Mouse (Mus musculus) heart, postnatal 14 days (tissue): ENCODE results near the gene Gm20388. TPM values are rescaled to one million over a fixed set of nuclear protein-coding genes. Genes with fewer than 3 reads are reported as not detected.

ENCODE experiments used
- DNase-seq, 2 experiments: peaks; one replicate each; pipeline ENCODE4 v3.0.0; 2021 to 2022
- intact Hi-C: fragments of 180-260 bp; cut with DNase I; formaldehyde crosslinking; loops from one replicate; pipeline ENCODE4 v1.15.1; 2025
- long read RNA-seq, 2 experiments: library from polyadenylated mRNA; stranded (forward); transcript quantifications; one replicate each; pipeline ENCODE4 v2.0.0; 2021
- total RNA-seq, 2 experiments: library from RNA; stranded (reverse); gene quantifications; 2 replicates each; pipeline ENCODE4 v1.2.3; 2021

Gm20388 gene
- total RNA-seq: under 1 TPM in 1 of 2 experiments, not detected in 1; 0.24 TPM
- long read RNA-seq, experiment 1, partial matches to known transcripts: 34 of 74 reads
- long read RNA-seq, experiment 1, other reads (novel, unspliced or antisense): 40 of 74 reads
- long read RNA-seq, experiment 2, partial matches to known transcripts: 24 of 77 reads
- long read RNA-seq, experiment 2, other reads (novel, unspliced or antisense): 53 of 77 reads

DNA sequence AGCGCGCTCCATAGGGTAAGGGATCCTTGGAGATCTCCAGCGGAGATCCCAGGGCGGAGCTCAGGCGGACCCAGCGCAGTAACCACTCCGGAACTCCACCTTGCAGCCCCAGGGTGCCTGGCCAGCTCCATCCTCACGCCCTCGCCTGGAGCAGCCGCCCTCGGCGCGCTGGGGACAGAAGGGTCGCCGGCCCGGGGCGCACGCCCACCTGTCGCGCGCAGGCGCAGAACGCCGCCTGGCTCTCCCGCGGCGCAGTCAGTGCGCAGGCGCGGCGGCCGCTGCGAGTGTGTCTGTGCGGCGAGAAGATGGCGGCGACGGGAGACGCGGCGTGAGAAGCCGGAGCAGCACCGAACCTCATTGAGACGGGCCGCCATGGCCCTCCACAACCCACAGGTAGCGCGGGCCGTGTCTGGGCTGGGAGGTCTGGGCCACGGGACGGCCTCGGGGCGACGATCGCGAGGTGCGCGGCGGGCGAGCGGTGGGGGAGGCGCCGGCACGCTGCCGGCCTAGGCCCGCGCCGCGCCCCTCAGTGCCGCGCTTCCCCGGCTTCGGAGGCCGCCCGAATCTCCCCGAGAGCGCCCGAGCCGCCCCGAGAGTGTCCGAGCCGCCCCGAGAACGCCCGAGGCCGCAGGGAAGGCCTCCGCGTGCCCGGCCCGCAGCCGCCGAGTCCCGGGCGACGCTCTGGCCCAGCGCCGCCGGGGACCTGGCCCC, at the start of gene Gm20388:
Gene Gm20388, plus strand, starts transcription at position 295 of the 711 bp plus-strand sequence.
- peak; percentile 95 to 96 for DNase-seq

DNA sequence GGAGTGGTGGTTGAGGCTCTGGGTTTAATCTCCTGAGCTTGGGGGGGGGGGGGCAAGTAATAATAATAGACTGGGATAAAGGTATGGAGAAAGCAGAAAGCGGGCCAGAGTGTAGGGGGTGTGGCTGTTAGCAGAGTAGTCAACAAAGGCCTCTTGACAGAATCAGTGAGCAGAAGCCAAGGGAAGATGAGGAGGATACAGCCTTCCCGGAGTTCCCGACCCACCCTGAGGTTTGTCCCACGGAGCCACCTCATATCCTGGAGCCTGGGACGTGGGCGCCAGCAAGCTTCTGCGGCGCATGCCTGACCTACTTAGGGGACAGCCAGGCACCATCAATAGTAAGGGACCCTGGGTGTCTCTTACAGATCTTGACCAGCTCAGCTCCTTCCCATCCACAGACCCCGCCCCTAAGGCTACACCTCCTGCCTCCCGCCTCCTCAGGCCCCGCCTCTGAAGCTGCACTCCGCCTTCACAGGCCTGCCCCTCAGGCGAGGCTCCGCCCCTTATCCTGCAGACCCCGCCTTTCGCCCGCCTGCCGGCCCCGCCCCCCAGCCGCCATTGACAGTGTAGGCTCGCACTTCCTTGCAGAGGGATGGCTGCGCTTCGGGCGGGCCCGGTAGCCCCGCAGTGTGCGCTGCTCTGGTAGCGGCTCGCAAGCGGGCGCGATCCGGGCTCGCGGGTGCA, 48.8 kb upstream of the Gm20388 start, which contains the start of gene Klhl36:
Gene Klhl36, plus strand, starts transcription at position 561 of the 684 bp plus-strand sequence.
- intact Hi-C loops: no loop called here
- DNase-seq: peak; percentile 96 to 98

More for the DNA sequence above, at the start of gene Gm20388:
- intact Hi-C loops: no loop called here

DNA sequence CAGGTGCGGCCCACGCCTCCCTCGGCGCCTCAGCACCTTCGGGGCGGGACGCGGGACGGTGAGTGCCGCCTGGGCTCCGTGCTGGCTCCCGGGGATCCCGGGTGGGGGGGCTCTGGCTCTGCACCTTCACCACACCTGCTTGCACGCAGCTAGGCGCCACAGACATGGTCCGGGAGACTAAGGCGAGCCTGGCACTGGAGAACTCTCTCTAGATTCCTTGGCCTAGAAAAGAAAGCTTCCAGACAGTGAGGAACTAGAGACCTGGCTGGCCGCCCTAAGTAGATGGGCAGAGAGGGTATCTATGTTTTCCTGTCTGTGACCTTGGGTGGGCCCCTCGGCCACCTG, 48.3 kb upstream of the Gm20388 start:
- intact Hi-C loops: no loop called here
- DNase-seq: no peak

DNA sequence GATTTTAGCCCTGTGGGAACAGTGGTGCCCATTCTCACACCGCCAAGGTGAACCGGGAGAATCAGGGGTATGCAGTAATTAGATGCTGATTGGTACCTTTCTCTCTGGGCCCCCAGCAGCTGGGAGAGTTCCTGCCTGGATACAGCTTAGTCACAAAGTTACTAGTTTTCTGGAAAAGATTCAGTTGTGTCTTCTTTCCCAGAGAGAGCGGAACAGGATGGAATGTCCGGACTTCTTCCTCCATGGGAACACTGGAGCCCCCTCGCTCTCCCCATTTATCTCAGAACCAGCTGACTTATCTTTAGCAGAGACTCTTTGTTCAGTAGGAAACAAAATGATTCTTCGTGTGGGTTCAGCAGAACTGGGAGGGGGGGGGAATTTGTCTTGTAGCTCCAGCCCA, 47.9 kb upstream of the Gm20388 start:
- intact Hi-C loops: no loop called here
- no peak for DNase-seq

DNA sequence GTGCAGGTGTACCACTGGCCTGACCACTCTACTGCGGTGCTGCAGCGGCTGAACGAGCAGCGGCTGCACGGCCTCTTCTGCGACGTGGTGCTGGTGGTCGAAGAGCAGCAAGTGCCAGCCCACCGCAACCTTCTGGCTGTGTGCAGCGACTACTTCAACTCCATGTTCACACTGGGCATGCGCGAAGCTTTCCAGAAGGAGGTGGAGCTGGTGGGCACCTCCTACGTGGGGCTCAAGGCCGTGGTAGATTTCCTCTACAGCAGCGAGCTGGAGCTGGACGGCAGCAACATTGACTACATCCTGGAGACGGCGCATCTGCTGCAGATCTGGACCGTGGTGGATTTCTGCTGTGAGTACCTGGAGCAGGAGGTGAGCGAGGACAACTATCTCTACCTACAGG, 41.0 kb upstream of the Gm20388 start:
- intact Hi-C loops: no loop called here
- no peak for DNase-seq

DNA sequence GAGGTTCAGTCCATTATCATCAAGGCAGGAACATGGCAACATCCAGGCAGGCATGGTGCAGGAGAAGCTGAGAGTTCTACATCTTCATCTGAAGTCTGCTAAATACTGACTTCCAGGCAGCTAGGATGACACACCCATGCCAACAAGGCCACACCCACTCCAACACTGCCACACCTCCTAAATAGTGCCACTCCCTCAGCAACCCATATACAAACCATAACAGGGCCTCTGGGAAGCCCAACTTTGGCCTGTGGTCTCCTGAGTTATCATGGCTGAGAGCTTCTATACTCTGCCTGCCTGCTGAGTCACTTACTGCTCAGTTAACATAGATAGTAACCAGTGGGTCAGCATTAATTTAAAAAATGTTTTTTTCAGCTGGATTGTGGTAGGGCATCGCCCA, 37.5 kb upstream of the Gm20388 start:
- intact Hi-C loops: no loop called here
- DNase-seq: no peak

DNA sequence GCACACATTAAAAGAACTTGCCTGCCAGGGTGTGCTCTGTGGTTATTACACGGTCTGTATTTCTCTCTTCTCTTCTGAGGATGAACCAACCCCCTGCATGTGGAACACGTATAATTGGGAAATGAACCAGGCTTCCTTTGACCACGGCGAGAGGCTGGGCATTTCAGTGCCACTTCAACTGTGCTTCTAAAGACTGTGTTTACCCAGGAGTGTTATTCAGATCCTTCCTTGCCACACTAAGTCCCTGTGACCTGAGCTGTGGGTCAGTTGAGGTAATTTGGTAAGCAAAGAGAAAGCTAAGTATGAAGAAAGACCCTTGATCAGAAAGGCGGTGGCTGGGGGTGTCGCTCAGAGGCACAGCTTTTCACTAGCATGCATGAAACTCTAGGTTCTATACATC, 29.3 kb upstream of the Gm20388 start:
- intact Hi-C loops: no loop called here
- DNase-seq: no peak

DNA sequence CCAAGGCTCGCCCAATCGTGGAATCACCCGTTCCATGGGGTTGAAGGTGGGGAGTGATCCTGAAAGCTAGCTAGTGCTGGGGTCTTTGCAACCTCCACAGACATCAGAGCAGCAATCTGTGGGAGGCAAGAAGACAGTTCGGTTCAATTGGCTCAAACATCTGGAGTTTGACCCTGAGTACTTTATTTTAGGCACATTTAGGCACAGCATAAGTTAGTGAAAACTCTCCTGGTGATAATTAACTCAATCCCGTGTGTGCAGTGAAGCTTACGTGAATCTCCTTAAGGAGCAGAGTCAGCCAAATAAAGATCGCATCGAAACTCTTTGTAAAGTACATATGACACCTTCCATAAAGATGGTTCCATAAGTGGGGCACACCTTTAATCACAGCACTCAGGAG, 28.7 kb upstream of the Gm20388 start:
- no peak for DNase-seq
- intact Hi-C loops: no loop called here

DNA sequence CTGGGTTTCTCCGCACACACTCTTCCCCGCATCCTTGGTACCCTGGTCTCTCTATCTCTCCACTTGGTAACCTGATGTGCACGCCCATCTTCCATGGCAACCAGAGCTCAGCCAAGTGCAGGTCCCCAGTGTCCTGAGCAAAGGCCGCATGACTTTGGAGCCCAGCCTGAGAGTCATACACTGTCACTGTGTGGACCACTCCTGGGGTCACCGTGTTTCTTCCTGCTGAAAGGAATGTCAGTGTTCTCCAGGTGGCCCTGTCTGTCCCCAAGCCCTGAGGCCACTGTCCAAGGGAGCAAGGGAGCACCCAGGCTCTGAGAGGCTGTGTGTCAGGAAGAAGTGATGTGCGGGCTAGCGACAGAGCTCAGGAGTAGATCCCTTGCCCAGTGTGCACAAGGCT, 27.4 kb upstream of the Gm20388 start:
- intact Hi-C loops: no loop called here

DNA sequence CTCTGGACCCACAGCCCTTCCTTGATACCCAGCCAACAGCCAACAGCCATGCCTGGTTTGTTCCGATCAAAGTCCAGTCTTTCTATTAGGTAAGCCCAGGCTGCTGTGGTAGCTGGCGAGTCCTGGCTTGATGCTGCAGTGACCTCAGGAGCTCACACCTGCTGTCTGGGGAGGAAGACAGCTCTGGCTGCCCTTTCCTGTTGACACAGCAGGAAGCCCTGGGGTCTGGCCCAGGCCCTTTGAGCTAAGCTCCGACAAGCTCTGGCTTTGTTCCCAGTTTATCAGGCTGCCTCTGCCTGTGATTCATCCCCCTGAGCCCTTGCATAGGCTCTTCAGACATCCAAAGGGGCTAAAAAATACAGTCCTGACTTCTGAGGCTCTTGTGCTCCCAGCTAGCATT, 25.0 kb upstream of the Gm20388 start:
- peak; percentile 35 to 53 for DNase-seq
- intact Hi-C loops: loop anchor here (5.0 kb wide), 1 partner anchor 42 kb away; no protein-coding TSS in a partner anchor

More for the DNA sequence above, 27.4 kb upstream of the Gm20388 start:
- DNase-seq: no peak

DNA sequence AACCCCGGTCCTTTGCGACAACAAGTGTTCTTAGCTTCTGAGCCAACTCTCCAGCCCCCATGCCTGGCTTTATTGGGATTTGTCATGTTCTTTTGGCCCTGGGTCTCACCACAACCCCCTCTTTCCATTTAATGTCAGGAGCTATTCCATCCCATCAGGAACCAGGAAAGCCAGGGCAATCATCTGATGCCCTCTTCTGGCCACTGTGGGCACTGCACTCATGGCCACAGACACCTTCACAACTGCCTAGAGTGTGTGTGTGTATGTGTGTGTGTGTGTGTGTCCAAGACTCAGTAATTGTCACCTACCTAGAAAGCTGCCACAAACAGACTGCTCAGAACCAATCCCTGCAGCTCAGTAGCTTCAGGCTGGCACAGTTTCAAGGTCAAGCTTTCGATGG, 23.5 kb upstream of the Gm20388 start:
- peak; percentile 28 to 52 for DNase-seq
- intact Hi-C loops: loop anchor here (5.0 kb wide), 1 partner anchor 40 kb away; no protein-coding TSS in a partner anchor

DNA sequence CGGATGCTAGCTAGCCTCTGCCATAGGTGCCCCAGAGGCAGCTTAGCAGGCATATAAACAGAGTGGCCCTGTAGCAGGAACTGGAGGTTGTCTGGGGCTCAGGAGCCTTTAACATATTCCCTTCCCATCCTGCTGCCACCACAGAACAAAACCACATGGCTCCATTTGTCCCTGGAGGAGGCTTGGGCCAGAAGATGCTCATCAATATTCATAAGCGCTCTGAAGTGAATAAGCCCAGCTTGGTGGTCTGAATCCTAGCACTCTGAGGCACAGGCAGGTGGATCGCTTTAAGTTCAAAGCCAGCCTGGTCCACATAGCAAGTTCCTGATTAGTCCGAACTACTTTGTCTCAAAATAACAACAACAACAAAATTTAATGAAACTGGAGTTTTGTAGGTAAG, 22.6 kb upstream of the Gm20388 start:
- intact Hi-C loops: loop anchor here (5.0 kb wide), 1 partner anchor 39 kb away; no protein-coding TSS in a partner anchor

DNA sequence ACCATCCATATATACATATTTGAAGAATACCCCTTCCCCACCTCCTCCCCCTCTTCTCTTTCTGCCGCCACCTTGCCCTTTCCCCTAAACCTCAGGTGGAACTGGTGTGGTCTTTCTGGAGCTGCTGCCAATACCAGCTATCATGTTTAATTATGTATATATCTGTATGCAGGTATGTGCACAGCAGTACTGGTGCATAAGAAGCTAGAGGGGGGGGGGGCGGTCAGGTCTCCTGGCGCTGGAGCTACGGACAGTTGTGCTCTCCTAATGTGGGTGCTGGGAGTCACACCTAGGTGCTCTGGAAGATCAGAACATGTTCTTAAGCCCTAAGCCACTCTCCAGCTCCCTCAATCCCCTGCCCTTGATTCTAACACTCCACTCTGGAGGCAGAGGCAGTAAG, 13.6 kb upstream of the Gm20388 start:
- no peak for DNase-seq
- intact Hi-C loops: no loop called here

More for the DNA sequence above, 22.6 kb upstream of the Gm20388 start:
- no peak for DNase-seq

DNA sequence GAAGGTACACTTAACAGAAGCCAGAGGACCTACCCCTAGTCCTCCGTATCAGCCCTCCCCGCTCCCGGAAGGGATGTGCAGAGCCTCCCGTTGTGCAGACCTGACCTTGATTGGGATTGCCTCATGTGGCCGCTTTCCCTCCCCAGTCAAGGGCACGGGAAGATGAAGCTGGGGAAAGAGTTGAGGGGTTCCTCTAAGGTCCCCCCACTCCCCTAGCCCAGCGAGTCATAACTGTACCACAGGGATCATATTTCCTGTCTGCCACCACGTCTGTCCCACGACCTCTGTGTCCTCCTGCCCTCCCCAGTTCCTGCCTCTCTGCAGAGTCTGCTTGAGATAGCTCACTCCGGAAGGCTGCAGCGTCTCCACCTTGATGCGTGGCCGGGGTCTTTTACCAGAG, 12.7 kb upstream of the Gm20388 start:
- intact Hi-C loops: no loop called here
- no peak for DNase-seq

DNA sequence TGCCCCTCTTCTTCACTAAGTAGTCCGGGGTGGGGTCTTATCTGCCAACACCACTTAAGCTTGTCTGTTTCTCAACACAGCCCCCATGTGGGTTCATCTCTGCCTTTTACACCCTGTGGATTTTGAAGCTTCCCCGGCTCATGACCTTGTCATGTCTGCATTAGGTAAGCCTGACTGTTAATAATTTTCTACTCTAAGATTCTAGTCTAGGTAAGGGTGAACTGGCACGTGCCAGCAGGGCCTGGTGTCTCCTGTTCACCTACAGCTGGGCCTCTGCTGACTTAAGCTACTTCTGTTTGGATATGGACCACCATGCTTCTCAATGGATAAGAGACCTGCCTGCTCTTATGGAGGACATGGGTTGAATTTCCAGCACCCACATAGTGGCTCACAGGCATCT, 9.3 kb upstream of the Gm20388 start:
- intact Hi-C loops: no loop called here
- DNase-seq: no peak

DNA sequence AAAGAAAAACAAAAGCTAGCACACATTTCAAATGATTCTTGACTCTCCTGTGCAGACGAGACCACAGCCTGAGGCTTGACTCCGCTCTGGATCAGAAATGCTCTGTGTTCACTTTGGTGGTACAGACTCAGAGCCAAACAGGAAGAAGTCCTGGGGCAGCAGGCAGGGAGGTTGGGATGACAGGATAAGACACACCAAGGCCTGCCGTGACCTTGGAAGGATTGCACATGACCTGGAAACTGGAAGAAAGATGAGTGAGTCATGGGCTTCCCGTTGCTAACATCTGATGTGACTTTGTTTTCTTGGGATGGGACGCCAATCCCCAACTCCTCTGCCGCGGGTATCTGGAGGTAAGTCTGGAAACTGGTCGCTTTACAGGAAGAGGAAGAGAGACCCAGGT, 8.7 kb upstream of the Gm20388 start:
- intact Hi-C loops: no loop called here
- DNase-seq: no peak

DNA sequence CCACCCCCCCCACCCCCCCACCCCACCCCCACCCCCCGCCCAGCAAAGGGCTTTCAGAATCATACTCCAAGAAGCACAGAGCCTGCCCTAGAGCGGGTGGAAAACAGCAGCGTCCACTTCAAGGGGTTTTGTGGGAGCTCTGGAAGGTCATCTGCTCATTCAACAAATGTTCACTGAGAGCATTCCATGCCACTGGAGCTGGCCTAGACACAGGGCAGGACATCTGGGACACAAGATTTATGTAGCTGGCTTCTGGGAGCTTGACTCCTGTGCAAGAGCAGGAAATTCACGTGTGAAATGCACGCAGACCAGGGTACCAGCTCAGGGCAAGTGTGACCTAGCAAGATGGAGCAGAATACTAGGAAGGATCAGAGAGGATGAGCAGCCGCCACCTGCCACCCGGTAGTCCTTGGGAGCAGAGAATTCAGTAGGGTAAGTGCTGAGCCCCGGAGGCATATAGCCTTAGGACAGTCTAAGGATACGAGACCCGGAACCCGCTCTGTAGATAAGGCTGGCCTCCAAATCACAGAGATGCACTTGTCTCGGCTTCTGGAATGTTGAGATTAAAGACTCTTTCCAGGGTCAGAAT, 6.2 kb upstream of the Gm20388 start:
- intact Hi-C loops: no loop called here
- DNase-seq: no peak

DNA sequence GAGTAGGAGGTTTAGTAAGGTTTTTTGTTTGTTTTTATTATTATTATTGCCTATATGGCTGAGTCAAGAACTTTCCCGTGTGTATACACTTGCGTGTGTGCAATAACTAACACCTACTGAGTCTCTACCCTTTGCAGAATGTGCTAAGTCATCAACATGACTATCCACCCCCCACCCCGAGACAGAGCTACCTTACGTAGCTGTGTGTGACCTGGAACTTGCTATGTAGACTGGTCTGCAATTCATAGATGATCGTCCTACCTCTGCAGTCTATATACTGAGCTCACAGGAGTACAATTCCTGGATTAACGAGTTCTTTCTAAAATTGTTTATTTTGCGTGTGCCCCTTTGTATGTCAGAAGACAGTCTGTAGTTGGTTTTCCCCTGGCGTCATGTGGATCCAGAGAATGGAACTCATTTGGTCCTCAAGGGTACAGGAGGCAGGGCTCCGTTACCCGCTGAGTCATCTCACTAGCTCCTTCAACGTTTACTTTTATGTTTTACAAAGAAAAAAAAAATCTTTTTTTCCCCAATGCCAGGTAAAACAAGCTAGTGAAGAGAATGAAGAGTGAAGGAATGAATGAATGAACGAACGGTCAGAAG, 596 bp upstream of the Gm20388 start, which contains the start of gene Usp10:
Gene Usp10, plus strand, starts transcription at position 417 of the 603 bp plus-strand sequence.
- intact Hi-C loops: no loop called here
- DNase-seq: no peak

DNA sequence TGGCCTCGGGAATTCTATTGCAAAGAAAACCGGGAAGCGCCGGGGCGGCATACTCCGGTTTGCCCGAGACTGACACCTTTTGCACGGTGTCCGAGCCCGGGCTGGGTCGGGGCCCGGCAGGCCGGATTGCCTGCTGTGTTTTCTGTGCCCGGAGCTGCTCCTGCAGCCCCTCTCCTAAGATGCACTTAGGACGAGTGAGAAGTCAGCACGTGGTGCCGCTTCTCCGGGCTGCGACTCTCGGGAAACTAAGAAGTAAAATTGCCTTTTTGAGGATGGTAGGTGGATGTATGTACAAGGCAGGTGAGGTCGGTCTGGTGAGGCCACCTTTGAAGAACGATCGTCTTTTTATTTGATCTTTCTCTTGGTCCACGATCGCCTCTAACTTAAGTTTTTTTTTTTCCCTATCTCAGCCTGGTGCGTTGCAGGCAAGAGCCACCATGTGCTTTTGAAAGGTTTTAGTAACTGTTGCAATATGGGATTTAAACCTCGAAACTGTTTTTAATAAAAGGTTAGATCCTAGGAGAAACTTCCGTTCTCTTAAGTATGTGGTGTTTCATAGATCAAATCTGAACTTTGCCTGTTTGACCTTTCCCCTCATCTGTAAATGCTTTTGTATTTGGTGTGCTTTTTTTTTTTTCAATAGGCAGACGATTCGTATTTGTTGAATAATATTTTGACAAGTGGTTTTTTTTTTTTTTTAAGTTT, 769 bp downstream of the Gm20388 start:
- no peak for DNase-seq
- intact Hi-C loops: no loop called here

DNA sequence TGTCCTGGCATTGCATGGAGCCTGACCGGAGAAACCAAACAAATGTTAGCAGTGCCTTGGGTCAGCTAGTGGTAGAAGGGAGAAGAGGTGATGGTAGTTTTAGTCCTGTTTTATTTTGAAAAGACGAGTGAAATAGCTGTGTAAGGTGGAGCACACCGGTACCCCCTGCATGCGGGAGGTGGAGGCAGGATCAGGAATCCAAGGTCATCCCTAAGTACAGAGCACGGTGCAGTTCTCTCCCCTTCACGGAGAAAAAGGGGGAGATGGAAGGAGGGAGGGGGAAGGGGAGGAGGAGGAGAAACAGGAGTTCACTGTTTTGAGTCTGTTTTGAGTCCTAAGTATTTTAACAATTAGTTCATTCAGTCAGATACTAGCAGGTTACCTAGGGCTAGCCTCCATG, 2.0 kb downstream of the Gm20388 start:
- DNase-seq: no peak
- intact Hi-C loops: no loop called here
